Mouse (Mus musculus) heart, adult 2 months (tissue): ENCODE measurements around the gene Eps15l1.

Experiments used
- CTCF ChIP-seq: fragments of 200-600 bp; IDR thresholded peaks from 2 replicates; pipeline ENCODE4 v1.8.1; 2022; ENCODE audit warnings: antibody characterized with exemption, mild to moderate bottlenecking, moderate library complexity
- EP300 ChIP-seq: fragments of 200-500 bp; IDR thresholded peaks from 2 replicates; pipeline ENCODE4 v1.6.1; 2011; ENCODE audit warnings: low read depth, low read length, control low read depth; ENCODE audit not compliant: insufficient read depth

DNA sequence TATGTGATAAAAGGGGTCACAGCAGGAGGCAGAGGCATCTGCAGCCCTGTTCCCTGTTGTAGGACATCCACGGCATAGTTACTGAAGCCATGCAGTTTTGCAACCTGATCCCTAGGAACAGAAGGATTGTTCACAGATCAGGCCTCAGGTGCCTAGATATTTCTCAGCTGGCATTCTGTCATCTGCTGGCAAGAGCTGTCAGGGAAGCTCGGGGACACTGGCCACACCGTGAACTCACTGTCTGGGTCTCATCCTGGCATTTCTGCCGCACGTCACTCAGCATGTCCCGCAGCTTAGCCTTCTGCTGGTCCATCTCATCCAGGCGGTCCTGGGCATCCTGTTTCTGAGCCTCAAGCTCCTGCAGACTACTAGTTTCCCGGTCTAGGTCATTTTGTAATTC lies 40.6 kb downstream of the Eps15l1 start:
- TF ChIP-seq CTCF = no peak
- TF ChIP-seq EP300 = no peak
